Mouse (Mus musculus): ENCODE measurements around the gene Gm15557.

The Gm15557 gene

DNA sequence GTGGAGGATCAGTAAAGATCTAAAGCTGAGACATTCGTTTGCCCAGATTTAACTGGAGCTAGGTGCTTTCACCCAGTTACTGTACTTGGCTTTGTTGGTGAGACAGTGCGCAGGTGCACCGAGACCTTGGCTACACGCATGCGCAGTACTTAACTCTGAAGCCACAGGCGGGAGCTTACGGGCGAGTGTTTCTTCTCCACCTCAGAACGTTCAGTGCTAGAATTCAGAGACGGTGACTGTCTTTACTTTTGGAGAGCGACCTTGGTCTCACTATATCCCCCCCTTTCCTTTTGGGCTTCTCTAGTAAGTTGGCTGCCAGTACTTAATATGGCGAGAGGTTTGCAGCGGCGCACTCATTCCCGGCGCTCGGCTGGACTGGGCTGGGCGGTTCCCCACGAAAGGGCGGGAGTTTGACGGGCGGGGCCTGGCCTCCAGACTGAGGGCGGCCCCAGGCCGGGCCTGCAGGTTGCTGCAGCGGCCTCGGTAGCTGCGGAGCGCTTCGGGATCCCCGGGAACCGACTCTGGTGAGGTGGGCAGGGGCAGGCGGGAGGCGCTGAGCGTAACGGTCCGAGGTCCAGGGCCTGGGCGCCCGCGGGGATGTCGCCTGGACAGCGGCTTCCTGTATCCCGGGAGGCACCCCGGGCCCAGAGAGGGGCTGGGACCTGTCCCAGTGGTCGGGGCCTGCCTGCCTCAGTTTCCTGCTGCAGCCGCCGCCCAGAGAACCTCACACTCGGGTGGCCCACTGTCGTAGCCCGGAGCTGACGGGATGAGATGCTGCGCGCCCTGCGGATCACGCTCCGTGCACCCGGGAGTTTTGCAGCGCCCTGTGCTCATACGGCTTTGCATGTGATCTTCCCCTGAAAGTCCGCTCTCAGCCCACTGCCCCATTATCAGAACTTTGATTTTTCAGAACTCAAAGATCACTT, 15.9 kb downstream of the Gm15557 start, which contains the start of gene Cep250:
Cep250 (plus strand) TSS at position 325 of the 926 bp plus-strand sequence.
- peak; percentile 92 for DNase-seq

GRCm38 (mm10) chr2:155959981-155960380, 19.5 kb downstream of the Gm15557 start:
- DNase-seq, result no peak

DNA sequence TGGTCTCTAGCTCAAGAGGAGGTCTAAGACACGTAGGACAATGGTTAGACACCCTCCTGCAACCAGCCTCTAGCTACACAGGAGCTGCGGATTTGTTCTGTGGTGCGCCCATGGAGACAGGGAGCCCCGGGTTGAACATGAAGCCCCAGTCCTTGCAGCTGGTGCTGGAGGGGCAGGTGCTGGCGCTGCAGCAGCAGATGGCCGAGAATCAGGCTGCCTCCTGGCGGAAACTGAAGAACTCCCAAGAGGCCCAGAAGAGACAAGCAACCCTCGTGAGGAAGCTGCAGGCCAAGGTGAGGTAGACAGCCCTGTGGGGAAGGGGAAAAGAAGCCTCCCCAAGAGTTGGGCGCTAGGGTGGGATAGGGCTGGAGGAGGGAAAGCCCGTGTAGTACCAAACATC, 21.3 kb downstream of the Gm15557 start:
- no peak for DNase-seq

DNA sequence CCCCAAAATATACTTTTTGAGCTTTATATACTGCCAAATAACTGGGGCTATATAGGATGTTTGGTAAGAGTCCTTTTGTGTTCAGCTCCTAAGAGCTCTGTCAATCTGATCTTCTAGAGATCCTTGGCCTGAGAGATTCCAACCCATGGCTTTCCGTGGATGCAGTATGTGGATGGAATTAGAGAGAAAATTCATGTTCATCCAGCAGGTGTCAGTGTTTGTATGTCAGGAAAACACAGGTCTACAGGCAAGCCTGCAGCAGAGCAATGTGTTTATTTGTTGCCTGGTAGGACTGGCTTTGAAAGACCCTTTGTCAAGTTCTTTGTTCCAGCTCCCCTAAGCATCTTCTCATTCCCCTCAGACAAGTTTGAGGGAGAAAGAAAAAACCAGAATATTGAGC, 22.5 kb downstream of the Gm15557 start:
- DNase-seq, result no peak

DNA sequence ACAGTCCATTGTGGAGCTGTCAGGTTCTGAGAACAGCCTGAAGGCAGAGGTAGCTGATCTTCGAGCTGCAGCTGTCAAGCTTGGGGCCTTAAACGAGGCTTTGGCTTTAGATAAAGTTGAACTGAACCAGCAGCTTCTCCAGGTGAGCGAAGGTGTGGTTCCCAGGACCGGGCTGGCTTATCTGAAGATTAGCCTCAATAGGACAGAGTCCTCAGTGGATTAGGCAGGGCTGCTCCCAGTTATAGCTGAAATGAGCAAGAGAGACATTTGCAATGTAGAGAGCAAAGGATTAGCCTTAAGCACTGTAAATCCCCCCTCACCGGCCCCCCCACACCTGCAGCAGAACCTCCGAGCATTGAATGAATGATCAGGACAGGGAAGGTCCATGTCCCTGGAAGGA, 32.8 kb downstream of the Gm15557 start:
- DNase-seq, result no peak

GRCm38 (mm10) chr2:155974087-155974731, 33.7 kb downstream of the Gm15557 start:
- DNase-seq, result no peak

DNA sequence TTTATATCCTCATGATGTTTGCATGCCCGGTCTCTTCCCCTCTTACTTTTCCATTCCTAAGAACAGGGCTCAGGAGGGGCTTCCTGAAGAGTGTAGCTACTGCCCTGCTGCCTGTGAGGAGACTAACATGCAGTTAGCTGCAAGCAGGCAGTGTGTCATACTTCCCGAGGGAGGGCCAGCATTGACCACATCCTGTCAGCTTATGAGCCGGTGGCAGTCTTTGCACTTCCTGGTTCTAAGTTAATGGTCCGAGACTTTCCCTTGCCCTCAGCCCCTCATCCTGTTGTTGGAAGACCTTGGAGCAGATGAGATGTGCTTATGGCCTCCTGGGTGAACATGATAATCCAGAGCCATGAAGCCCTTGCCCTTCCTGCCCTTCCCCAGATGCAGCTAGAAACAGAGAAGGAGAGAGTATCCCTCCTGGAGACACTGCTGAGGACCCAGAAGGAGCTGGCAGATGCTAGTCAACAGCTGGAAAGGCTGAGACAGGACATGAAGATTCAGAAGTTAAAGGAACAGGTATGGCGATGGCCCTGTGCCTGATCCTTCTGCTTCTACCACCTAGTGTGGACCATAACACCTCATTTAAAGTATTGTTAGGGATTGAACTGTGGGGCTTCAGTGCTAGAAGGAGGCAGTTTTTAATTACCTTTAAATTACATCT, 38.9 kb downstream of the Gm15557 start:
- DNase-seq, result no peak

DNA sequence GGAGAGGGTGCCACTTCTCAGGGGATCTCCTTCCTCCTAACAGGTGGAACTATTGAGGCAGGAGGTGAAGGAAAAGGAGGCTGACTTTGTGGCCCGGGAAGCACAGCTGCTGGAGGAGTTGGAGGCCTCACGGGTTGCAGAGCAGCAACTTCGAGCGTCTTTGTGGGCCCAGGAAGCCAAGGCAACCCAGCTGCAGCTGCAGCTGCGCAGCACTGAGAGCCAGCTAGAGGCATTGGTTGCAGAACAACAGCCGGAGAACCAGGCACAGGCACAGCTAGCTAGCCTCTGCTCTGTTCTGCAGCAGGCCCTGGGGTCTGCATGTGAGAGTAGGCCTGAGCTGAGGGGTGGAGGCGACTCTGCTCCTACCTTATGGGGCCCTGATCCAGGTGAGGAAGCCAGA, 45.2 kb downstream of the Gm15557 start:
- no peak for DNase-seq

GRCm38 (mm10) chr2:155987131-155987530, 46.6 kb downstream of the Gm15557 start:
- no peak for DNase-seq

DNA sequence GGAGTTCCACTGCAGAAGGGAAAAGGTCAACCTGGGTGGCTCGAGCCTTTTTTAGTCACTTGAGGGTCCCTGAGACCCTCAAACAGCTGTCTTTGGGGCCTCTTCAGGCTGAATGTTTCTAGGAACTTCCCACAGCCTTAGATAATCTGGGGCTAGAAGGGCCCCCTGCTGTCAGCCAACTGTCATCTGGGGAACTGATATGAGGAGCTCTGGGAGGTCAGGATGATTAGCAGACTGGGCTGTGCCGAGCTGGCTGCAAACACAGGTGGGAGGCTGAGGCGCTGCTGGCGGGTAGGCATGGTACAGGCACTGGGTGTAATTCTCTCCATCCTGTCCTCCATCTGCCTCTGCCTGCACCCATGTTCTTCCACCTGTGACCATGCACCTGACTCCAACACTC, 48.6 kb downstream of the Gm15557 start:
- DNase-seq, result peak; percentile 84

GRCm38 (mm10) chr2:155991151-155991550, 50.6 kb downstream of the Gm15557 start:
- DNase-seq, result peak; percentile 63

- peak; percentile 98 for DNase-seq
These were observed 51.4 kb downstream of the Gm15557 start for GRCm38 (mm10) chr2:155991863-155992321.

All from cerebellum, adult 9-11 months (tissue).